Mouse (Mus musculus) erythroblast, embryonic 14.5 days (primary cell): ENCODE measurements around the gene Esr1.

Experiments used
- GATA1 ChIP-seq: IDR thresholded peaks from 2 replicates; pipeline ENCODE4 v1.6.1; 2012; ENCODE audit warnings: low read length, inconsistent platforms, mixed read lengths
- TAL1 ChIP-seq: IDR thresholded peaks from 3 replicates; pipeline ENCODE4 v1.6.1; 2012; ENCODE audit warnings: low read length, inconsistent platforms, mixed read lengths

GRCm38 (mm10) chr10:4632211-4632704 is 20.9 kb downstream of the Esr1 start:
- TF ChIP-seq TAL1 (no peak), GATA1 (no peak)
